Mouse (Mus musculus): ENCODE measurements around the gene Lamc1. TPM values are rescaled to one million over a fixed set of nuclear protein-coding genes. Genes with fewer than 3 reads are reported as not detected.

The Lamc1 gene
- polyA plus RNA-seq, 1 experiment from 2014 or later = 35.5 TPM

DNA sequence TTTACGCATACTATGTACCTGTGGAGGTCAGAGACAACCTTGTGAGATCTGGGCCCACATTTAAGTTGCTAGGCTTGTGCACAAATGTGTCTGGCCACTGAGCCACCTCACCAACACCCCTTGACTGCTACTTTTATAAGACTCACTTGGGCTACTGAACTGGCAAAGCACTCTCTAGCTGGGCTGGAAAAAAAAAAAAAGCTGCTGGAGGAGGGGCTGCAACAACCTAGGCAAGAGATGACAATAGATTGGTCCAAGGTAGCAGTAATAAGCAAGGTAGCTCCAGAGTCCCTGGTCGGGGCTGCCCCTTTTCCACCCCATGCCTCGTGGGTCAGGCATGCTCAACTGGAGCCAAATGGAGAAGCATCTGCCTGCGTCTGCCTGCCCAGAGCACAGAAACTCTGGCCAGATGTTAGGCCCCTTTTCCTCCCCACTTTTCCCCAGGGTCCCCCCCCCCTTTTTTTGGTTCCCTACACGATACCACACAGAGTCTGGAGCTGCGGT lies 63.7 kb downstream of the Lamc1 start:
- Histone ChIP-seq H3K9ac (no peak overlapping the region), H3K4me3 (no peak overlapping the region), H3K27me3 (no peaks in the 10 kb centered on the region), H3K27ac (no peak overlapping the region), H3K36me3 (no peaks in the 10 kb centered on the region), H3K9me3 (no peaks in the 10 kb centered on the region), H3K4me2 (replicated peaks) (no peak overlapping the region), H3K4me1 (peaks cover 44% of the 10 kb centered on the region)
- no peak for ATAC-seq (ENCODE audit: low FRiP score, low read depth)
- WGBS = 70% methylated on average over 6 of the region's 6 CpGs

DNA sequence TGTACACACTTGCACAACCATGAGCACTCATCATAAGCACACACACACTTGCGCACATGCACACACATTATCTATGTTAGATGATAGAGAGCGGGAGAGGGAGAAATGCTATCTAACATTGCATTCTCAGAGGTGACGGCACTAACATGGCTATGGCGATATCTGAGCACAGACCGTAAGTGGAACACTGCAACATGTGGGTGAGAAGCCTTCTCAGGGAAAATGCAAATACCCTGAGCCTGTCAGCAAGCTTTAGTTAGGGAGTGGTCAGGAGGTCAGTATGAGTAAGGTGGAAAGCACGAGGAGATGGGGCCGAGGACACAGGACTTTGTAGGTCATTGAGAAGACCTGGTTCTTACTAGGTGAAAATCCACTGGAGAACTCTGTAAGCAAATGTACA lies 64.3 kb downstream of the Lamc1 start:
- Histone ChIP-seq H3K4me1 (peaks cover 39% of the 10 kb centered on the region), H3K27me3 (no peaks in the 10 kb centered on the region), H3K4me3 (no peak overlapping the region), H3K36me3 (no peaks in the 10 kb centered on the region), H3K4me2 (replicated peaks) (no peak overlapping the region), H3K9ac (no peak overlapping the region), H3K27ac (no peak overlapping the region), H3K9me3 (no peaks in the 10 kb centered on the region)
- WGBS = 93% methylated on average over 7 of the region's 7 CpGs
- no peak for ATAC-seq (ENCODE audit: low FRiP score, low read depth)

DNA sequence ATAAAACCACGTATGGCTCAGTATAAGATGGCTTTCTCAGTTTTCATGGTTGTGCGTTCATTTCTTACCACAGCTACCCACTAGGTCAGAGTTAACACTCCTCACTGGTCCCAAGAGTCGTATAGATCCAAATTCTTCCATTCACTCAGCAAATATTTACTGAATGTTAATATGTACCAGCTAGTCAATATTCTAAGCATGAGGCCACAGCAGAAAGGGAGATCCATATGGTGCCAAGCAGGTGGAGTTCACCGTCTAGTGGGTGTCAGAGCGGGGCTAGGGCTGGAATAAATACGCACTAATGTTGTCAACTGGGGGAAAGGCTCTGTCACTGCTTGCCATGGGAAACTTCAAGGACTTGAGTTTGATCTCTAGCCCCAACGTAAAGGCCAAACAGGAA lies 64.9 kb downstream of the Lamc1 start:
- Histone ChIP-seq H3K4me3 (no peak overlapping the region), H3K9ac (no peak overlapping the region), H3K27me3 (no peaks in the 10 kb centered on the region), H3K36me3 (no peaks in the 10 kb centered on the region), H3K4me1 (peaks cover 38% of the 10 kb centered on the region), H3K9me3 (no peaks in the 10 kb centered on the region), H3K27ac (no peak overlapping the region), H3K4me2 (replicated peaks) (no peak overlapping the region)
- WGBS = 85% methylated on average over 7 of the region's 7 CpGs
- ATAC-seq (ENCODE audit: low FRiP score, low read depth) = no peak

DNA sequence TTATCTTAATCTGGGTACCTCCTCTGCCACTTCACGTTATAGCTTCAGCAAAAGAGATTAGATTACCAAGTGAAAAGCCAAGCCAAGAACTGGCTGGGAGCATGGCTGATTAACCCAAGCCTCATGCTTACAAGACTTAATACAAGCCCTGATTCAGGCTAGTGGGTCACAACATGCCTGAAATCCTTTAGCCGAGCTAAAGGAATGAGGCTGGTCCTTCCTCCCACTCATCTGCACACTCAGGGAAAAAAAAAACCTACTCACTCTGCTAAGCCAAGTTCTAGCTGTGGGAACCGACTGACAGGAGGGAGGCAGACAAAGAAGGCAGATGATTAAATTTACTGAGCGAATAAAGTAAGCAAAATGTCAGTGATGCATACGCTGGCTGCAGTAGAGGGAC lies 65.7 kb downstream of the Lamc1 start:
- no peaks in the 10 kb centered on the region for H3K27me3 ChIP-seq
- H3K36me3 ChIP-seq = peaks cover 6% of the 10 kb centered on the region
- 77% methylated on average over 5 of the region's 5 CpGs for WGBS
- H3K9me3 ChIP-seq = no peaks in the 10 kb centered on the region
- H3K9ac ChIP-seq = no peak overlapping the region
- H3K4me2 ChIP-seq (replicated peaks) = no peak overlapping the region
- no peak overlapping the region for H3K27ac ChIP-seq
- peaks cover 36% of the 10 kb centered on the region for H3K4me1 ChIP-seq
- ATAC-seq (ENCODE audit: low FRiP score, low read depth) = no peak
- H3K4me3 ChIP-seq = no peak overlapping the region

DNA sequence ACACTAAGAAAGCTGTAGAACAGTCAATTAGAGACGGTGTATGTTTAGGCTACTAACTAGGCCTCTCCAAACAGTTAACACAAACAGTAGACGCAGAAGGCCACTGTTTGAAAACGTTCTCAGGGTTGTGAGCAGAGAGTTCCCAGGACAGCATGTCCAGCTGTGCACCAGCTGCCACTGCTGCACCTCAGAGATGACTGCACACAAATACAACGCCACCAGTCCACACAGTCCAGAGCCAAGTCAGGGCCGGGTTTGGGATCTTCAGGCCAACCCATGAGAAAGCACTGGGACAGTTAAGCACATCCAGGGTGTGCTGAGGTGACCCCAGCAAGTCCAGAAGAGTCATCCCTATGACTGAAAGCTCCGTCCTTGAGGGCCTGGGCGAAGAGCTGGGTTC lies 67.0 kb downstream of the Lamc1 start:
- H3K9me3 ChIP-seq = no peaks in the 10 kb centered on the region
- H3K4me2 ChIP-seq (replicated peaks) = no peak overlapping the region
- no peak overlapping the region for H3K4me3 ChIP-seq
- H3K9ac ChIP-seq = no peak overlapping the region
- 62% methylated on average over 7 of the region's 7 CpGs for WGBS
- H3K4me1 ChIP-seq = peaks cover 31% of the 10 kb centered on the region
- H3K27ac ChIP-seq = peak overlapping the region; percentile 53; the same call in 1 of the 2 replicates
- no peak for ATAC-seq (ENCODE audit: low FRiP score, low read depth)
- no peaks in the 10 kb centered on the region for H3K27me3 ChIP-seq
- peaks cover 6% of the 10 kb centered on the region for H3K36me3 ChIP-seq

DNA sequence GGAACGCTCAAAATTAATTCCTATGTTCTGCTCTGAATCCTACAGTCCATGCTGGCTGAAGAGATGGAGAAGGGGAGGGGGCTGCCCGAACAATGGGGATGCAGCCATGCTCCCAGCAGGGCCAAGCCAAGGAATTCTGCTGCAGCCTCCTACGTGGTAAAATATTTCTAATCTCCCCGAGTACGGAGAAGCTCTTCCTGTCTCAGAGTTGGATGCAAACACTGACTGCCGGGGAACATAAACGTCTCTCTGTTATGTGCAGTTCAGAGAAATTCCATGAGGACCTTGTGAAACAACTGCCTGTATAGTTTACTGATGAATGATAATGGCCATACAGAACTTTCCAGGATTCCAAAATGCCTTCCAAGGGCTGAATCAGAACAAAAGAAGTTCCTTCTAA lies 67.5 kb downstream of the Lamc1 start:
- peaks cover 35% of the 10 kb centered on the region for H3K4me1 ChIP-seq
- 35% methylated on average over 7 of the region's 7 CpGs for WGBS
- H3K27me3 ChIP-seq = no peaks in the 10 kb centered on the region
- peak overlapping the region; percentile 53 for H3K27ac ChIP-seq
- H3K36me3 ChIP-seq = peaks cover 6% of the 10 kb centered on the region
- no peak overlapping the region for H3K4me3 ChIP-seq
- H3K4me2 ChIP-seq (replicated peaks) = no peak overlapping the region
- H3K9me3 ChIP-seq = no peaks in the 10 kb centered on the region
- no peak for ATAC-seq (ENCODE audit: low FRiP score, low read depth)
- H3K9ac ChIP-seq = no peak overlapping the region

DNA sequence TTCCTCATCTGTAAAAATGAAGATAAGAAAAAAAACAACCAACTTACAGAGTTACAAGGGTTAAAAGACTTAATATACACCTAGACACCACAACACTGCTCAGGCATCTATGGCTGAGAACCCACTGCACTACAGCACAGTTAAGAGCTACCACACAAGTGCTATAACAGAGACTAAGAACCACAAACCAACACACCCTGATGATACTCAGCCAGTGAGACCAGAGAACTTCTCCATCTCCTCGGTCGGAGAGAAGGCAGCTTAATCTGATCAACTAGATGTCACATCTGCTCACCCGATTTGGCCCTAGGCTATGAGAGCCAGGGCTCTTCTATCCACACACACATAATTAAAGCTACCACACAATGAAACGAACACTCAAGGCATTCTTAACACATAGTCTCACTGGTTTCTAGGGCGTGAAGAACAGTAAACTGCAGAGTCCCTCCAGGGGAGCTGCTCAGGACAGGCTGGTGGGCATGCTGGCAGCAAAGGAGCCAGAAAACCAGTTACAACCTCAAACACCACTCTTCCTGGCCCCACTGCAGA lies 72.8 kb downstream of the Lamc1 start:
- no peaks in the 10 kb centered on the region for H3K9me3 ChIP-seq
- H3K36me3 ChIP-seq = peaks cover 15% of the 10 kb centered on the region
- no peak overlapping the region for H3K4me2 ChIP-seq (replicated peaks)
- 61% methylated on average over 5 of the region's 5 CpGs for WGBS
- H3K27me3 ChIP-seq = no peaks in the 10 kb centered on the region
- no peak for ATAC-seq (ENCODE audit: low FRiP score, low read depth)
- no peak overlapping the region for H3K27ac ChIP-seq
- H3K4me3 ChIP-seq = no peak overlapping the region
- no peak overlapping the region for H3K9ac ChIP-seq
- H3K4me1 ChIP-seq = peaks cover 11% of the 10 kb centered on the region

DNA sequence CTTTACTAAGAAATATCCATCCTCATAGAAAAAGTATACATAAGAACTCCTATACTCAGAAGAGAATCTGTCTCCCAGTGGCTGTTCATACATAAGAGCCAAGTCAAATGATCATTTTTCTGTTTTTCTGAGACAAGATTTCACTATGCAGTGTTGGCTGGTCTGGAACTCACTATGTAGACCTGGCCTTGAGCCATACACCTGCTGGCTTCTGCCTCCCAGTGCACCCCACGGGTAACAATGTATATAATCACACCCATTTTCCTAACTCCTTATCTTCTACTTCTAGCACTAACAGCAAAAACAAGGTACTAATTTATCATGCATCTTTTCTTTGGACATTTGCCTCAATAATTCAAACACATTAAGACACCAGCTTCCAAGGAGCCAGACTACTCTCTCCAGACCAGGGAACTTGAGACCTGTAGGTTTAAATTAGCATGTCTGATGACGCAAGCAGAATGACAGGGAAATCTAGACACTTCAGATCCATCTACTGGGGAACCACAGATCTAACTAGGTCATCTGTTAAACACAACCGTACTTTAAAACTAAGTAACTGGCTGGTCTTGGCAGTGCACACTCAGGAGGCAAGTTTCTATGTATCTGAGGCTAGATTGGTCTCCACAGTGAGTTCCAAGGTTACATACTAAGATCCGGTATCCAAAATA lies 79.9 kb downstream of the Lamc1 start:
- Histone ChIP-seq H3K27ac (no peak overlapping the region), H3K36me3 (peaks cover 64% of the 10 kb centered on the region)
- WGBS = 88% methylated on average over 4 of the region's 4 CpGs

DNA sequence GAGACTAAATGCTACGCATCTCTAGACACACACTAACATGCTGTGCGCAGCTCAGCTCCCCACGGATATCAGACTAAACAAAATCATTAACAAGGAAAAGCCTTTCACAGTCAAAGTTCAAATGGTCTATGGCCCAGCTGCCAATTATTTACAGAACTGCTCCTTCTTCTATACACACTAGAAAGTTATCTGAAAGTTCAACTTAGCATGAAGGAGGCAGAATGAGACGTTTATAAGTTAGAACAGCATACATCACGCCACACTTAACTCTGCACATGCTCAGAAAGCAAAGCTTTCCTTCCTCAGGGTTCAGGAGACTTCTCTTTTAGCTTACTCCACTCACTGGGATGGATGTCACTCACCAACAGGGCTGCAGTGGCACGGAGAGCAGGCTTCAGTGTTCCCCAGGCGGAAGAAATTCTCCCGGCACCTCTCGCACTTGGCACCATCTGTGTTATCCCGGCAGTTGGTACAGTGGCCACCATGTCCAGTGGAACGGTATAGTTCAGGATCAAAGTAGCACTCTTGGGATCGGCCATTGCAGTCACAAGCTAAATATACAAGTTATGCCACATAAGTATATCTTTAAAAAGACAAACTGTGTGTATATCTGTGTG lies 80.9 kb downstream of the Lamc1 start:
- H3K4me3 ChIP-seq = no peak overlapping the region
- H3K36me3 ChIP-seq = peaks cover 70% of the 10 kb centered on the region
- 93% methylated on average over 12 of the region's 12 CpGs for WGBS
- ATAC-seq (ENCODE audit: low FRiP score, low read depth) = no peak
- no peaks in the 10 kb centered on the region for H3K27me3 ChIP-seq
- no peaks in the 10 kb centered on the region for H3K4me1 ChIP-seq
- no peak overlapping the region for H3K9ac ChIP-seq
- H3K4me2 ChIP-seq (replicated peaks) = no peak overlapping the region
- H3K27ac ChIP-seq = no peak overlapping the region
- peaks cover 8% of the 10 kb centered on the region; the same call in 1 of the 2 replicates for H3K9me3 ChIP-seq

More for the DNA sequence above, 79.9 kb downstream of the Lamc1 start:
- Histone ChIP-seq H3K4me2 (replicated peaks) (no peak overlapping the region), H3K4me1 (no peaks in the 10 kb centered on the region), H3K9ac (no peak overlapping the region), H3K27me3 (no peaks in the 10 kb centered on the region), H3K9me3 (peaks cover 8% of the 10 kb centered on the region; the same call in 1 of the 2 replicates), H3K4me3 (no peak overlapping the region)
- ATAC-seq (ENCODE audit: low FRiP score, low read depth) = no peak

DNA sequence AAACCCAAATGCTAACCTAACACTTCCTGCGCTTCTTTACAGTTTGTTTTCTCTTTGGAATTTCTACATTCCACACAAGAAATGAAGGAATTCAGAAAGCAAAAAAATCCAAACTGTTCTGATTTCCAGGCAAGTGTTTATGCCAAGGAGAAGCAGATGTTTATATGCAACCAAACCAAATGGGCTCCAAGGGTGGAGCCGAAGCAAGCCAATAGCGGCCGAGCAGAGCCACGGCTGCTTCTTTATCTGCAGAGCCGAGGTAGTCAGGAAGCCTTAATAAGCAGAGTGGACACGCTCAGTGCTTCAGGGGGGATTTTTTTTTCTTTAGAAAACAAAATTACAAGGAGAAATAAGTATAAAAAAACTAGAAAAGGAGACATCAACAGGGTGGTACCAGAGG lies 91.2 kb downstream of the Lamc1 start:
- H3K9ac ChIP-seq = no peak overlapping the region
- no peaks in the 10 kb centered on the region for H3K27me3 ChIP-seq
- H3K4me2 ChIP-seq (replicated peaks) = no peak overlapping the region
- H3K36me3 ChIP-seq = peaks cover 76% of the 10 kb centered on the region
- H3K27ac ChIP-seq = no peak overlapping the region
- H3K9me3 ChIP-seq = no peaks in the 10 kb centered on the region
- 77% methylated on average over 7 of the region's 7 CpGs for WGBS
- ATAC-seq (ENCODE audit: low FRiP score, low read depth) = no peak
- H3K4me1 ChIP-seq = no peaks in the 10 kb centered on the region
- H3K4me3 ChIP-seq = no peak overlapping the region

DNA sequence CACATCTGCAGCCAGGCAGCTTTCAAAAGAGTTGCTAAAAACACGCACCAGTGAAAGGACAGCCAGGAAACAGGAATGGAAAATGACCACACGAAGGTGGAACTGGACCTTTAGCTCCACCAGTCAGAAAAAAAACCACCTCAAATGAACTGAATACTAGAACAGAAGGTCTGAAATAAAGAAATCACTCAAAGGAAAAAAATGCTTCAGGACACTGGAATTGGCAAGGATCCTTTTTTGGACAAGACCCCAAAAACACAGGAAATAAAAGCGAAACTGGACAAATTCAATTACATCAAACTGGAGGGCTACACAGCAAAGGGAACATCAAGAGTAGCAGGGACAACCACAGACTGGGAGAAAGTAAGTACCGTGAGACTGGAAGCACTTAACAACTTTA lies 97.0 kb downstream of the Lamc1 start:
- Histone ChIP-seq H3K4me1 (no peaks in the 10 kb centered on the region), H3K36me3 (peaks cover 62% of the 10 kb centered on the region), H3K4me2 (replicated peaks) (no peak overlapping the region), H3K9ac (no peak overlapping the region), H3K4me3 (no peak overlapping the region), H3K27ac (no peak overlapping the region), H3K27me3 (no peaks in the 10 kb centered on the region), H3K9me3 (no peaks in the 10 kb centered on the region)
- 68% methylated on average over 4 of the region's 4 CpGs for WGBS
- ATAC-seq (ENCODE audit: low FRiP score, low read depth) = no peak

DNA sequence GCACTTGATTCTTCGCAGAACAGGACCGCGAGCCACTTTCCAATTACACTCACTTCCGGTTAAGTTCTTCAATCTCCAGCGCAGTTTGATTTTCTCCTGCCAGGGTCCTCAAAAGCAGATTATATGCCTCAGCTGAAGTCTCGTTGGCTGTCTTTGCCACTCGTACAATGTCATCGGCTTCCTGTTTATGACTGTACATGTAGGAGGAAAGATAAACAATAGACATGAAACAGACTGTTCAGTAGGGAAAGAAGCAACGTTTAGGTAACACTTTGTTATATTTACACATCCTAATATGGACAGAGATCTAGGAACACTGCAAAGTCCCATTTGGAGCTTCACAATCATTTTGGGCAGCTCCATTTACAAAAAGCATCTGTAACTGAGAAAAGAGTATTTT lies 100.9 kb downstream of the Lamc1 start:
- H3K9ac ChIP-seq = no peak overlapping the region
- no peak overlapping the region for H3K27ac ChIP-seq
- no peaks in the 10 kb centered on the region for H3K9me3 ChIP-seq
- no peak for ATAC-seq (ENCODE audit: low FRiP score, low read depth)
- H3K4me1 ChIP-seq = no peaks in the 10 kb centered on the region
- no peaks in the 10 kb centered on the region for H3K27me3 ChIP-seq
- H3K36me3 ChIP-seq = peaks cover 82% of the 10 kb centered on the region
- 90% methylated on average over 9 of the region's 9 CpGs for WGBS
- H3K4me2 ChIP-seq (replicated peaks) = no peak overlapping the region
- no peak overlapping the region for H3K4me3 ChIP-seq
